Mouse (Mus musculus) lung, postnatal 0 days (tissue): ENCODE data around the gene Pi4kb. TPM values are rescaled to one million over a fixed set of nuclear protein-coding genes. Genes with fewer than 3 reads are reported as not detected.
"Not testable (repeated sequence)": the region's sequence is repeated elsewhere in the genome, so short reads cannot be mapped to it uniquely, and the experiment has no call there.

Experiments used
- ATAC-seq: fragments of 200-750 bp; cut with Nextera tagmentation; 2 replicates; pipeline ENCODE4 v1.8.0; 2017; ENCODE audit warnings: moderate library complexity
- DNase-seq: peaks from one replicate; pipeline ENCODE4 v3.0.0-alpha.2; 2016; ENCODE audit warnings: low spot score
- H3K27ac ChIP-seq: fragments of 300-500 bp; sonication (generic); 2 replicates; pipeline ENCODE4 v1.5.1; 2014; ENCODE audit warnings: antibody characterized with exemption, mild to moderate bottlenecking, low read length, mixed read lengths
- H3K27me3 ChIP-seq: fragments of 300-500 bp; sonication (generic); replicated peaks from 2 replicates; pipeline ENCODE4 v1.6.1; 2014; ENCODE audit warnings: low read length, mixed read lengths; ENCODE audit not compliant: insufficient read depth
- H3K36me3 ChIP-seq: fragments of 300-500 bp; sonication (generic); 2 replicates; pipeline ENCODE4 v1.6.1; 2014; ENCODE audit warnings: low read length, mixed read lengths; ENCODE audit not compliant: insufficient read depth
- H3K4me1 ChIP-seq: fragments of 300-500 bp; sonication (generic); 2 replicates; pipeline ENCODE4 v1.6.1; 2014; ENCODE audit warnings: antibody characterized with exemption, low read depth, low read length, mixed read lengths; ENCODE audit not compliant: insufficient read depth
- H3K4me2 ChIP-seq: fragments of 300-500 bp; sonication (generic); replicated peaks from 2 replicates; pipeline ENCODE4 v1.6.1; 2014; ENCODE audit warnings: low read depth, mild to moderate bottlenecking, low read length, moderate library complexity, mixed read lengths
- H3K4me3 ChIP-seq: fragments of 300-500 bp; sonication (generic); 2 replicates; pipeline ENCODE4 v1.5.1; 2014; ENCODE audit warnings: low read depth, low read length
- H3K9ac ChIP-seq: fragments of 300-500 bp; sonication (generic); replicated peaks from 2 replicates; pipeline ENCODE4 v1.6.1; 2014; ENCODE audit warnings: low read depth, mild to moderate bottlenecking
- H3K9me3 ChIP-seq: fragments of 300-500 bp; sonication (generic); 2 replicates; pipeline ENCODE4 v1.6.1; 2016; ENCODE audit warnings: low read length, mixed read lengths
- CTCF ChIP-seq: IDR thresholded peaks from 2 replicates; pipeline ENCODE4 v1.5.1; 2016; ENCODE audit warnings: antibody characterized with exemption, mild to moderate bottlenecking
- EP300 ChIP-seq: IDR thresholded peaks from 2 replicates; pipeline ENCODE4 v1.6.1; 2016; ENCODE audit warnings: antibody characterized with exemption, mild to moderate bottlenecking, control low read depth
- WGBS: fragments of 180-500 bp; shearing (Covaris S2); extraction: QIAGEN DNeasy Blood & Tissue Kit; methylation state at CpG from one replicate; pipeline ENCODE4 v1.1.7; 2014; 5-methylcytosine and 5-hydroxymethylcytosine counted together
- polyA plus RNA-seq: library from polyadenylated mRNA; unstranded; fragments of >200 nt; fragmentation: Nextera tagmentation; extraction: Ambion mirVana; gene quantifications from 2 replicates; pipeline ENCODE4 v1.2.1, GENCODE M21; 2015

Pi4kb gene
- polyA plus RNA-seq, 1 experiment from 2014 or later, result 13.6 TPM

GRCm38 (mm10) chr3:94943706-94944105, 30.8 kb upstream of the Pi4kb start:
- H3K9me3 ChIP-seq, H3K36me3 ChIP-seq, DNase-seq, H3K27ac ChIP-seq, H3K4me2 ChIP-seq, H3K4me3 ChIP-seq, H3K9ac ChIP-seq, H3K27me3 ChIP-seq, H3K4me1 ChIP-seq: not testable (repeated sequence)
- 20% methylated on average over 3 of the region's 4 CpGs for WGBS
- TF ChIP-seq CTCF, result peak; percentile 68
- ATAC-seq, result peak; percentile 49

GRCm38 (mm10) chr3:94948066-94948614, 26.4 kb upstream of the Pi4kb start:
- Histone ChIP-seq H3K9ac (no peak overlapping the region), H3K4me3 (no peak overlapping the region), H3K27me3 (no peaks in the 10 kb centered on the region), H3K36me3 (no peaks in the 10 kb centered on the region), H3K27ac (no peak overlapping the region), H3K9me3 (no peaks in the 10 kb centered on the region), H3K4me2 (no peak overlapping the region), H3K4me1 (no peaks in the 10 kb centered on the region; the same call in 1 of the 2 replicates)
- DNase-seq (peak; percentile 36), ATAC-seq (no peak)
- 73% methylated on average over 3 of the region's 3 CpGs for WGBS
- TF ChIP-seq CTCF (peak; percentile 71), EP300 (no peak)

GRCm38 (mm10) chr3:94949645-94950044, 24.9 kb upstream of the Pi4kb start:
- no peak overlapping the region for H3K4me3 ChIP-seq
- WGBS, result 65% methylated on average over 3 of the region's 3 CpGs
- no peak for ATAC-seq

GRCm38 (mm10) chr3:94952806-94953205, 21.7 kb upstream of the Pi4kb start:
- Histone ChIP-seq H3K4me1 (no peaks in the 10 kb centered on the region; the same call in 1 of the 2 replicates), H3K27me3 (no peaks in the 10 kb centered on the region), H3K36me3 (no peaks in the 10 kb centered on the region; the same call in 1 of the 2 replicates), H3K4me2 (peak overlapping the region; percentile 56), H3K4me3 (peak overlapping the region; percentile 91), H3K9me3 (no peaks in the 10 kb centered on the region), H3K27ac (peak overlapping the region; percentile 83), H3K9ac (no peak overlapping the region)
- peak; percentile 30; the same call in 1 of the 2 replicates for TF ChIP-seq CTCF
- TF ChIP-seq EP300, result no peak
- peak; percentile 72 for ATAC-seq
- 42% methylated on average over 5 of the region's 5 CpGs for WGBS
- peak; percentile 92 for DNase-seq

More at GRCm38 (mm10) chr3:94949645-94950044, 24.9 kb upstream of the Pi4kb start:
- H3K36me3 ChIP-seq, result no peaks in the 10 kb centered on the region
- no peaks in the 10 kb centered on the region for H3K9me3 ChIP-seq
- no peak overlapping the region for H3K27ac ChIP-seq
- no peaks in the 10 kb centered on the region for H3K27me3 ChIP-seq
- no peak overlapping the region for H3K4me2 ChIP-seq
- H3K9ac ChIP-seq, result no peak overlapping the region
- TF ChIP-seq EP300 (no peak), CTCF (no peak)
- DNase-seq, result no peak
- H3K4me1 ChIP-seq, result no peaks in the 10 kb centered on the region; the same call in 1 of the 2 replicates

- WGBS, result 7% methylated on average over 9 of the region's 9 CpGs
- no peak; the same call in 1 of the 2 replicates for ATAC-seq
Measured at GRCm38 (mm10) chr3:94953384-94953763, 21.2 kb upstream of the Pi4kb start.

GRCm38 (mm10) chr3:94953764-94954616, 20.5 kb upstream of the Pi4kb start, which contains the start of gene Rfx5:
Gene Rfx5 (plus strand): TSS chr3:94954075.
- WGBS, result under 1% methylated on average over 47 of the region's 50 CpGs
- Histone ChIP-seq H3K4me1 (no peaks in the 10 kb centered on the region; the same call in 1 of the 2 replicates), H3K36me3 (peaks cover 4% of the 10 kb centered on the region; the same call in 1 of the 2 replicates), H3K9ac (peak within 1 kb of the TSS; percentile 78), H3K27me3 (no peaks in the 10 kb centered on the region), H3K4me2 (peak within 1 kb of the TSS; percentile 75), H3K9me3 (no peaks in the 10 kb centered on the region), H3K4me3 (peak within 1 kb of the TSS; percentile 91), H3K27ac (peak within 1 kb of the TSS; percentile 91)
- ATAC-seq, result peak; percentile 96
- DNase-seq, result peak; percentile 99
- TF ChIP-seq EP300 (no peak; the same call in none of the 2 replicates), CTCF (peak; percentile 16; the same call in 1 of the 2 replicates)

More at GRCm38 (mm10) chr3:94953384-94953763, 21.2 kb upstream of the Pi4kb start:
- Histone ChIP-seq H3K4me2 (peak overlapping the region; percentile 56), H3K9ac (peak overlapping the region; percentile 78), H3K4me3 (peak overlapping the region; percentile 91), H3K27me3 (no peaks in the 10 kb centered on the region), H3K27ac (peak overlapping the region; percentile 83), H3K9me3 (no peaks in the 10 kb centered on the region), H3K4me1 (no peaks in the 10 kb centered on the region; the same call in 1 of the 2 replicates), H3K36me3 (peaks cover 1% of the 10 kb centered on the region; the same call in 1 of the 2 replicates)
- DNase-seq, result no peak
- peak; percentile 38 for TF ChIP-seq EP300
- TF ChIP-seq CTCF, result no peak
